Mouse (Mus musculus) heart, adult 8-10 months (tissue): Measurements from ENCODE around the gene Mpz. TPM values are rescaled to one million over a fixed set of nuclear protein-coding genes. Genes with fewer than 3 reads are reported as not detected.

Experiments used
- DNase-seq: peaks from one replicate; pipeline ENCODE4 v3.0.0; 2022; ENCODE audit warnings: low spot score
- total RNA-seq, 4 experiments: library from RNA; stranded (reverse); gene quantifications; 2 replicates each; pipeline ENCODE4 v1.2.4; 2022

Gene Mpz
- under 1 TPM in 2 of 4 experiments, not detected in 2; 0.31 to 0.41 TPM for total RNA-seq

- peak; percentile 97 for DNase-seq
Measured at GRCm38 (mm10) chr1:171149974-171150760, at the start of gene Mpz, which contains the start of gene Sdhc. TSS of gene Mpz (plus strand) at chr1:171150711. TSS of gene Sdhc (minus strand) at chr1:171150603.

DNA sequence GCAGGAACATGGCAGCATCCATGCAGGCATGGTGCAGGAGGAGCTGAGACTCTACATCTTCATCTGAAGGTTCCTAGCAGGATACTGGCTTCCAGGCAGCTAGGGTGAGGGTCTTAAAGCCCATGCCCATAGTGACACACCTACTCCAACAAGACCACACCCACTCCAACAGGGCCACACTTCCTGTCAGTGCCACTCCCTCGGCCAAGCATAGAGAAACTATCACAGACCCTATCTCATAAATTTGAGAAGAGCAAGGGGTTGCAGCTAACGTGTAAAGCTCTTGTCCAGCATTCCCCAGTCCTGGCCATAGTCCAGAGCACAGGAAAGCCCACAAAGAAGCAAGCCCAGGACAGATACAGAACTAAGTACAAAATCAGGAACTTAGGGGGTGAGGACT, 49.5 kb upstream of the Mpz start:
- DNase-seq: no peak

DNA sequence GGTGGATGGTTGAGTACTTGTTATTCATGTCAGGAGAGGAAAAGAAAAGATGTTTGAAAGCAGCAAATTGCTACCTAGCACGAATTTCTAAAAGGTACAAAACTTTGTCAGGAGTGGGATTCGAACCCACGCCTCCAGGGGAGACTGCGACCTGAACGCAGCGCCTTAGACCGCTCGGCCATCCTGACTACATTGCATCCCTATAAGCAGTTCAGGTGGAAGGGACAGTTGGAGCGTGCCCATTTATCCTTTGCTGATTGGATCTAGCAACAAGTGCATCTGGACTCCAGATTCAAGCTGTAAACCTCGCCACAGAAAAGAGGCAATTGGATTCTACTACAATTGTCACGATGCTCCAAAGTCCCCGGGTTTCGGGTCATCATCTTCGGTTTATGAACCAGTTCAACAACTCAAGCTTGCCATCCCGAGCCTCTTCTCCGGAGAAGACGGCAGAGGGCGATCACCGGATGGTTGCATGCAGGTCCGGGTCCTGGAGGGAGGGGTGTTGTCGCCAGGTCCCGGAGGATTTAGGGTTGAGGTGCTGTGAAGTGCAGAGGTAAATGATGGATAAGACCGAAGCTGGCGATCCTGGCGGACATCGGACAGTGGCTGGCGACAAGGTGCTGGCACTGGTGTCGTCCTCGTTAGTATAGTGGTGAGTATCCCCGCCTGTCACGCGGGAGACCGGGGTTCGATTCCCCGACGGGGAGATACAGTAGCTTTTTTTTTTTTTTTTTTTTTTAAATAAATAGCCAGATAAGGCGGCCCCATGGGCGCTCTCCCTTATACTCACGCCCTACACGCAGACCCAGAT, 48.6 kb upstream of the Mpz start:
- peak; percentile 89 for DNase-seq

DNA sequence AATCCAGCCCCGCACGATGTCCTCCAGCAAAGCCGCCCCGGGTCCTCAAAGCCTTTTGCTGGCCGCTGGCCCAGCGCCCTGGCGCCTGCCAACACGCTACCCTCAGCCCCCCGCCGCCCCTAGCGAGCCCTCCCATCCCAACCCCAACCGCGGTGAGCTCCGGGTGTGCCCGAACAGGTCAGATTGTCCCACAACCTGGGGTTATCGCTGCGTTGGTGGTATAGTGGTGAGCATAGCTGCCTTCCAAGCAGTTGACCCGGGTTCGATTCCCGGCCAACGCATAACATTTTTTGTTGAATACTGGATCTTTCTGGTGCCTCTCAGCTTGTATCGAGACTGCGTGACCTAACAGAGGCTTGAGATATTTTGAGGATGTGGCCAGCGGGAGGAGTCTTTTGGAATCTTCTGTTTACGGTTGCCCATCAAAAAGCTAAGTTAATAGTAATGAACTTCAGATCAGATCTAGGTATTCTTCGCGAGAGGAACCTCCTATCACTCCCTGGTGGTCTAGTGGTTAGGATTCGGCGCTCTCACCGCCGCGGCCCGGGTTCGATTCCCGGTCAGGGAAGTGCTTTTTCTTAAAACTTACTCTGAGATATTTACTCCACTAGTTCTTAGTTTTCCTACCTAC, 47.8 kb upstream of the Mpz start:
- peak; percentile 91 for DNase-seq

- DNase-seq: no peak
Measured at GRCm38 (mm10) chr1:171103179-171103840, 47.2 kb upstream of the Mpz start.

- no peak for DNase-seq
Measured at GRCm38 (mm10) chr1:171105226-171105625, 45.3 kb upstream of the Mpz start.

- DNase-seq: no peak
Measured at GRCm38 (mm10) chr1:171109620-171110019, 40.9 kb upstream of the Mpz start.

- DNase-seq: no peak
Measured at GRCm38 (mm10) chr1:171110659-171111019, 39.9 kb upstream of the Mpz start.

- peak; percentile 93 for DNase-seq
Measured at GRCm38 (mm10) chr1:171111020-171111780, 39.3 kb upstream of the Mpz start.

- DNase-seq: peak; percentile 63
Measured at GRCm38 (mm10) chr1:171111781-171112575, 38.5 kb upstream of the Mpz start.

DNA sequence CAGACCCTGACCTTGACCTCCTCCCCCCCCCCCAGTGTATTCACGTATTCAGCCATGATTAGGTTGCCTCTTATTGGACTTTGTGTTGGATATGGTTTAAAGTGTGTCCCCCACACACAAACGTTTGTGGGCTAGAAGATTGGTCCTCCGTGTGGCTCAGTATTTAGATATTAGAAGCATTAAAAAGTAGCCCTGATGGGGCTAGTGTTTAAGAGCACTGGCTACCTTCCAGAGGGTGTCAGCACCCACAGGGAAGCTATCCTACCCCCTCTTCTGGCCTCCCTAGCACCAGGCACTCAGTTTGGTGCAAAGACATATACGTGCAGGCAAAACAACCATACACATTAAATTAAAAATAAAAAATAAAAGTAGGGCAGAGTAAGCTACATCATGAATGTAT, 37.5 kb upstream of the Mpz start:
- DNase-seq: no peak

GRCm38 (mm10) chr1:171113873-171114299, 36.6 kb upstream of the Mpz start, which contains the start of gene Cfap126:
TSS of gene Cfap126 (plus strand) at chr1:171113918.
- peak; percentile 92 for DNase-seq

DNA sequence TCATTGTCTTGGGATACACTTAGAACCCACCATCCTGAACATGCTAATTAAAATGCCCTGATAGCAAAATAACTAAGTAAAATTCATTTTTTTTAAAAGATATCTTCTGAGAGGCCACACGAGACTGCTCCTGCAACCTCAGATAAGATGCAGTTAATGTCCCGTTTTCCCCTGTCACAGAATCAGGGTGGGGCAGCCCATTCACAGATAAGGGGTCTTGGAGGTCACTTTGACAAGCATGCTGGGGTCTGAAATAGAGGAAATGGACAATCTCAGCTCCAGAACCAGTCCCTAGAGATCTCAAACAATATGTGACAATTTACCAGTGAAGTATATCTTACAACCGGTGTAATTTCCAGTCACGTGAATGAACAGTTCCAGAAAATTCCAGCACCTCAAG, 34.2 kb upstream of the Mpz start:
- no peak for DNase-seq

- DNase-seq: peak; percentile 83
Measured at GRCm38 (mm10) chr1:171118269-171118684, 32.2 kb upstream of the Mpz start.

GRCm38 (mm10) chr1:171118996-171119395, 31.5 kb upstream of the Mpz start:
- no peak for DNase-seq

DNA sequence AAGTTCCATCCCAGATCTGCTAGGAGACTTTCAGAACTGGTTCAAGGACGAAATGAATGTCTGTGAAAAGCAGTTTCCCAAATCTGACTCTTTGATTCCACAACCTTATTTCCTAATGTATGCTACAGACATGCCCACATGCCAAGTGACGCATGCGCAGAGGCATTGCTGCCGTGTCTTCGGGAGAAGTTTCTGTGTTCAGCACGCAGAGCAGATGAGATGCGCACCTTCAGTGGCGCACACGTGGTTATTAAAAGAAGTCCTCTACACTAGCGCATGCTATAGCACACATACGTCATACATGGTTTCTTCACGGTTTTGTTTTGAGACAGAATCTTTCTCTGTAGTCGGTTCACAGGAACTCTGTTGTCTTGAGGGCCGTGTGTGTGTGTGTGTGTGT, 31.1 kb upstream of the Mpz start:
- DNase-seq: no peak

DNA sequence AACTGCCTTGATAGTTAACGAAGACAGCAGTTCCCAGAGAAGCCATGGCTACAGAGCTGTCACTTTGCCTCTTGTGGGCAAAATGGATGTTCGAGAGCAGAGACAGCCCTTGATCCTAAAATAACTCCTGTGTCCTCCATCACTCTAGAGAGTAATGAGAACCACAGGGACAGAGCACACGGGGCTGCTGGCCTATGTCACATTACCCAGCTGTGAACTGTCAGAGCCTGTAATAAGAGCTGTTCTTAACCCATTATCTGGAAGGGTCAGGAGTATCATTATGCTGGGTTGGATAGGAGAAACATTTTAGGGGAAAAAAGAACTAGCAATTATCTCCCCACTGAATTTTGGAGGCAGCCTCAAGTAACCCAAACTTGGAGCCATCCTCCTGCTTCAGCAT, 29.6 kb upstream of the Mpz start:
- DNase-seq: no peak

- no peak for DNase-seq
Measured at GRCm38 (mm10) chr1:171121839-171122238, 28.7 kb upstream of the Mpz start.

DNA sequence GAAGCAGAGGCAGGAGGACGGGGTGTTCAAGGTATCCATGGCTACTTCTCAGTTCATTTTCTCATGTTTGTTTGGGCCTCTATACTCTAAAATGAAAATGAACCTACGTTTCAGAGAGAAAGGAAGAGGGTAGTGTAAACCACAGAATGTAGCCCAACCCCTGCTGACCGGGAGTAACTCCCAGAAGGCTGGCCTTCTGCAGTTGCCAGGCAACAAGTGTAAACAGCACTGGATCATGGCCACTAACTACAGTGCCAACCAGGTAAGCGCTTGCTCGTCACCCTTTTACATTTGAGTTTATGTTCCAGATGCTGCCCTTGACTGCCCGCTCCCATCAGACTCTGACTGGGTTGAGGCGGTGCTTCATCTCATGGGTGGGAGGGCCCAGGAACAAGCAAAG, 27.6 kb upstream of the Mpz start:
- peak; percentile 25 for DNase-seq

DNA sequence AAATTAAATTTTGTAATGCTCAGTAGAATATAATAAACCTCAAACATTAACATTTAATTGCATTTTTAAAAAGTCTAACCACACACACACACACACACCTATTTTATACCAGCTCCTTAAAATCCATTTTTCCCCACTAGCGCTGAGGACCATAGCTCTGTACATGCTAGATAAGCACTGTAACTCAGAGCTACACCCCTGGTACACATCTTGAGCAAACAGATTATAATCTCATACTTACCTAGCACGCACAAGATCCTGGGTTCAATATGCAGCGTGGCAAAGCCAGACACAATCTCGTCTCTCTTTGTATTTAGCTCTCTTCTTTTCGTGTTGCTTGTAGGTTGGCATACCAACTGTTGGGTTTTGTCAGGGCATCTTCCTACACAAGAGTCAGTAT, 26.1 kb upstream of the Mpz start:
- DNase-seq: no peak
